Mouse (Mus musculus) forebrain, embryonic 13.5 days (tissue): ENCODE measurements around the gene Swt1. TPM values are rescaled to one million over a fixed set of nuclear protein-coding genes. Genes with fewer than 3 reads are reported as not detected.
"Not testable (repeated sequence)": the region's sequence is repeated elsewhere in the genome, so short reads cannot be mapped to it uniquely, and the experiment has no call there.

Experiments
- ATAC-seq: fragments of 200-750 bp; cut with Nextera tagmentation; 2 replicates; pipeline ENCODE4 v1.8.0; 2017
- H3K27ac ChIP-seq: fragments of 300-500 bp; sonication (generic); 2 replicates; pipeline ENCODE4 v1.5.1; 2015; ENCODE audit warnings: inconsistent platforms, mild to moderate bottlenecking, moderate library complexity
- H3K27me3 ChIP-seq: fragments of 300-500 bp; sonication (generic); 2 replicates; pipeline ENCODE4 v1.6.1; 2015; ENCODE audit warnings: mild to moderate bottlenecking, inconsistent platforms
- H3K36me3 ChIP-seq: fragments of 300-500 bp; sonication (generic); 2 replicates; pipeline ENCODE4 v1.6.1; 2015; ENCODE audit warnings: mild to moderate bottlenecking, inconsistent platforms; ENCODE audit not compliant: poor library complexity, severe bottlenecking
- H3K4me1 ChIP-seq: fragments of 300-500 bp; sonication (generic); 2 replicates; pipeline ENCODE4 v1.6.1; 2015; ENCODE audit warnings: inconsistent platforms
- H3K4me2 ChIP-seq: fragments of 300-500 bp; sonication (generic); 2 replicates; pipeline ENCODE4 v1.6.1; 2015; ENCODE audit warnings: inconsistent platforms, mild to moderate bottlenecking, moderate library complexity
- H3K4me3 ChIP-seq: fragments of 300-500 bp; sonication (generic); 2 replicates; pipeline ENCODE4 v1.5.1; 2015; ENCODE audit warnings: mild to moderate bottlenecking, inconsistent platforms
- H3K9ac ChIP-seq: fragments of 300-500 bp; sonication (generic); 2 replicates; pipeline ENCODE4 v1.6.1; 2015; ENCODE audit warnings: mild to moderate bottlenecking, inconsistent platforms
- H3K9me3 ChIP-seq: fragments of 300-500 bp; sonication (generic); replicated peaks from 2 replicates; pipeline ENCODE4 v1.6.1; 2016; ENCODE audit warnings: inconsistent platforms
- WGBS: fragments of 180-500 bp; shearing (Covaris S2); methylation state at CpG from one replicate; pipeline ENCODE4 v1.1.7; 2015; 5-methylcytosine and 5-hydroxymethylcytosine counted together
- polyA plus RNA-seq: library from polyadenylated mRNA; unstranded; fragments of >200 nt; fragmentation: Nextera tagmentation; extraction: Ambion mirVana; gene quantifications from 2 replicates; pipeline ENCODE4 v1.2.1, GENCODE M21; 2015

Gene Swt1
- 26.9 and 30.0 TPM in 2 replicates for polyA plus RNA-seq

DNA sequence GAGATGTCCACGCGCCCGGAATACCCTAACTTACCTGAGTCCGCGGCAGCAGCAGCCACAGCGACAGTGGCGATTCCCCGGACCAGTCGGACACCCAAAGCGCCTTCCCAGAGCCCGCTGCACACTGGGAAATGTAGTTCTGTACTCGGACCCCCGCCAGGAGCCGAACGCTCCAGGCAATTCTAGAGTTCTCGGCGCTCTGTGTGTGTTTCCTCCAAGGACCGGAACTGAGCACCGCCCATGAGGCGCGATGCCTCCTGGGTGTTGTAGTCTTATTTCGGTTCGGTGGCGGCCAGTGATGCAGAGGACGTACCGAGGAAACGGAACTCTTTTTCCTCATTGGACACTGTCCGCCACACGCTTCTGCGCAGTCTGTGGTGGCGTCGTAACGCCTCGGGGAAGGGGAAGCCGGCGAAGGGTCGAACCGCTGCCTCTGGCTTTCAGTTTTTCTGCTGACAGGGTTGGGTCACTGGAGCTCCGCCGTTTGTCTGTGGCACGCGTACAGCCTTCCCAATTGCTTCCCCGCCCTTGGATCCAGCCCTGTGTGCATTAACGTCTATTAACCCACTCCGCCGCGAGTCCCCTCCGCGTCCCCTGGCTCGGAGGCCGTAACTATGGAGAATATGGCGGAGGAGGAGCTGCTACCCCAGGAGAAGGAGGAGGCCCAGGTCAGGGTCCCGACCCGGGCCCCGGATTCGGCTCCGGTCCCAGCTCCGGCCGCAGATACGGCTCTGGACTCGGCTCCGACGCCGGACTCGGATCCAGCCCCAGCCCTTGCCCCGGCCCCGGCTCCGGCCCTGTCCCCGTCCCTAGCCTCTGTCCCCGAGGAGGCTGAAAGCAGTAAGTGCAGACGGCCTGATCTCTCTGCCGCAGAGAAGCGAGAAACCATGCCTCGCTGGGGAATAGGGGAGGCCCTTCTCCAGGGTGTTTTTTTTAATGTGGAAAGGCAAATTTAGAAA, at the start of gene Swt1, which contains the start of gene Trmt1l:
Swt1 (minus strand) TSS at position 193 of the 959 bp plus-strand sequence.
Trmt1l (plus strand) TSS at position 280 of the 959 bp plus-strand sequence.
- peak within 1 kb of the TSS; percentile 96 for H3K27ac ChIP-seq
- peaks cover under 1% of the 10 kb centered on the region; the same call in 1 of the 2 replicates for H3K36me3 ChIP-seq
- no peaks in the 10 kb centered on the region for H3K9me3 ChIP-seq
- peak within 1 kb of the TSS; percentile 94 for H3K4me3 ChIP-seq
- ATAC-seq, result peak; percentile 99
- peak within 1 kb of the TSS; percentile 94 for H3K9ac ChIP-seq
- H3K4me1 ChIP-seq, result peaks cover 19% of the 10 kb centered on the region
- H3K4me2 ChIP-seq, result peak within 1 kb of the TSS; percentile 73
- no peaks in the 10 kb centered on the region for H3K27me3 ChIP-seq
- WGBS, result under 1% methylated on average over 73 of the region's 74 CpGs

DNA sequence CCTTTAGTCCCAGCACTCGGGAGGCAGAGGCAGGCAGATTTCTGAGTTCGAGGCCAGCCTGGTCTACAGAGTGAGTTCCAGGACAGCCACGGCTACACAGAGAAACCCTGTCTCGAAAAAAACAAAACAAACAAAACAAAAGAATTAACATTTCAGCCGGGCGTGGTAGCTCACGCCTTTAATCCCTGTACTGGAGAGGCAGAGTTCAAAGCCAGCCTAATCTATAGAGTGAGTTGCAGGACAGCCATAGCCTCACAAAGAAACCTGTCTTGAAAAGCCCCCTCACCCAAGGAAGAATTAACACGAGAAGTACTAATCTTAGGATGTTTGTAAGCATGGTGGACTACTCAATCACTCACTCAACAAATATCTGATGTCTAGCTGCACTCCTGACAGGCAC, 44.1 kb upstream of the Swt1 start:
- H3K27ac ChIP-seq, H3K4me1 ChIP-seq, H3K4me3 ChIP-seq, H3K9me3 ChIP-seq, H3K4me2 ChIP-seq, ATAC-seq, H3K27me3 ChIP-seq, H3K9ac ChIP-seq: not testable (repeated sequence)
- peaks cover 76% of the 10 kb centered on the region for H3K36me3 ChIP-seq
- 86% methylated on average over 8 of the region's 8 CpGs for WGBS

DNA sequence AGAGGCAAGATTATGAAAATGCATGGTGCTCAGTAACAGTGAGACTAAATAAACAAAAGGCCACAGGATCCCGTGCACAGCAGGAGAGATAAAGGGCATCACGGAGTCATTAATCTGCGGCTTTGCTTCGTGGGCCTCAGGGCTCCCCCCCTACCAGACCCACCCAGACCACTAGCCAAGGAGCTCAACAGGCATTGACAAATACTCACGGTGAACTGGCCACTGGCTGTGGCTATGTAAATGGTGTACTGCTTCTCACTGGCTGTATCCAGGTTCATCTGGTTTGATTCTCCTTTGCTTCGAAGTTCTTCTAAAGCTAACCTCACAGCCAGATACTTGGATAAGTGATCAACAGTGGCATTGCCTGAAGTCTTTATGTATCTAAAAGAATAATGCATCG, 43.2 kb upstream of the Swt1 start:
- no peak overlapping the region for H3K27ac ChIP-seq
- 55% methylated on average over 7 of the region's 7 CpGs for WGBS
- ATAC-seq, result no peak
- no peak overlapping the region for H3K4me3 ChIP-seq
- no peaks in the 10 kb centered on the region for H3K9me3 ChIP-seq
- H3K9ac ChIP-seq, result no peak overlapping the region
- peaks cover 73% of the 10 kb centered on the region for H3K36me3 ChIP-seq
- no peaks in the 10 kb centered on the region for H3K27me3 ChIP-seq
- no peaks in the 10 kb centered on the region for H3K4me1 ChIP-seq
- H3K4me2 ChIP-seq, result no peak overlapping the region

DNA sequence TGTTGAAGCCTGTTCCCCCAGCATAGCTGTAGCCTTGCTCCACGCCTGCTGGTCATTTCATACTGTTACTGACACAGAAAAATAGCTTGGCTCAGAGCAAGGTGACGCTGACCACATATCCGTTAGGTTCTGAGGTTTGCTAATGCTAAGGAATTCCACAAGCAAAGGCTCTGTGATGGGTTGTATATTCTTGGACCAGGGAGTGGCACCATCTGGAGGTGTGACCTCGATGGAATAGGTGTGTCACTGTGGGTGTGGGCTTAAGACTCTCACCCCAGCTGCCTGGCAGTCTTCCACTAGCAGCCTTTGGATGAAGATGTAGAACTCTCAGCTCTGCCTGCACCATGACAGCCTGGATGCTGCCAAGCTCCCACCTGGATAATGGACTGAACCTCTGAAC, 38.3 kb upstream of the Swt1 start:
- Histone ChIP-seq H3K27ac (no peak overlapping the region), H3K36me3 (peaks cover 35% of the 10 kb centered on the region), H3K4me3 (no peak overlapping the region), H3K27me3 (no peaks in the 10 kb centered on the region), H3K4me2 (no peak overlapping the region), H3K9ac (no peak overlapping the region), H3K4me1 (no peaks in the 10 kb centered on the region), H3K9me3 (no peaks in the 10 kb centered on the region)
- WGBS, result 90% methylated on average over 4 of the region's 4 CpGs
- no peak for ATAC-seq

DNA sequence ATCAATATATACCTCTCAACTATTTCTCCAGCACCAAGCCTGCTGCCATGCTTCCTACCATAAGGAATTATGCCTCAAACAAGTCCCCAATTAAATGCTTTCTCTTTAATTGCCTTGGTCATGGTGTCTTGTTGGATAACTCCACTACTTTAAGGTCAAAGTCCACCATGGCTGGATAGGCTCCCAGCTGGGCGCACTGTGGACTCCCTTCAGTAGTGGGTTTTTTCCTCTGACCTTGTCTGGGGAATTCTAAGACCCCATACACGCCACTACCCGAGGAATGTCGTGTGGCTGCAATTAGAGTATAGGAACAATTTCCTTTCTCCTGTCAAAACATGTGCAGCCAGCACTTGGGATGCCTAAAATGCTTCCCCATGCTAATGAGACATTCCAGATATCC, 36.7 kb upstream of the Swt1 start:
- H3K4me3 ChIP-seq, result no peak overlapping the region
- H3K36me3 ChIP-seq, result peaks cover 39% of the 10 kb centered on the region
- H3K4me2 ChIP-seq, result no peak overlapping the region
- no peaks in the 10 kb centered on the region for H3K4me1 ChIP-seq
- WGBS, result 67% methylated on average over 4 of the region's 4 CpGs
- ATAC-seq, result no peak
- H3K27ac ChIP-seq, result no peak overlapping the region
- H3K9ac ChIP-seq, result no peak overlapping the region
- H3K9me3 ChIP-seq, result no peaks in the 10 kb centered on the region
- H3K27me3 ChIP-seq, result no peaks in the 10 kb centered on the region

DNA sequence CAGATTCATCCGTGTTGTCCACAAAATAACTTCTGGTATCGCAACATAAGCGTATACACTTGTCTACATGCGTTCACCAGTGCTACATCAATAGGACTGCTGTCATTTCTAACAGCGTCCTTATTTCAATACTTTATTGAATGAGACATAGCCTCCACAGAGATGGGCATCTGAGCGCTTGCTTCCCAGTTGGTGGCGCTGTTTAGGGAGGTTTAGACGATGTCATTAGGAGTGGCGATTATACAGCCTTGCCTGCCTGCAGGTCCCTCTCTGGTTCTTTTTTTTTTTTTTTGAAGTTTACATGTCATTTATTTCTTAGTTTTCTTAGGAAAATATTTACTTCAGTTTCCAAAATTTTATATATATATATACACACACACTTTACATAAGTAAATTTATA, 33.0 kb upstream of the Swt1 start:
- Histone ChIP-seq H3K4me2 (no peak overlapping the region), H3K9me3 (no peaks in the 10 kb centered on the region), H3K36me3 (peaks cover 52% of the 10 kb centered on the region), H3K9ac (no peak overlapping the region), H3K27me3 (no peaks in the 10 kb centered on the region), H3K27ac (no peak overlapping the region), H3K4me3 (no peak overlapping the region), H3K4me1 (no peaks in the 10 kb centered on the region)
- no peak; the same call in 1 of the 2 replicates for ATAC-seq
- WGBS, result 70% methylated on average over 9 of the region's 9 CpGs

DNA sequence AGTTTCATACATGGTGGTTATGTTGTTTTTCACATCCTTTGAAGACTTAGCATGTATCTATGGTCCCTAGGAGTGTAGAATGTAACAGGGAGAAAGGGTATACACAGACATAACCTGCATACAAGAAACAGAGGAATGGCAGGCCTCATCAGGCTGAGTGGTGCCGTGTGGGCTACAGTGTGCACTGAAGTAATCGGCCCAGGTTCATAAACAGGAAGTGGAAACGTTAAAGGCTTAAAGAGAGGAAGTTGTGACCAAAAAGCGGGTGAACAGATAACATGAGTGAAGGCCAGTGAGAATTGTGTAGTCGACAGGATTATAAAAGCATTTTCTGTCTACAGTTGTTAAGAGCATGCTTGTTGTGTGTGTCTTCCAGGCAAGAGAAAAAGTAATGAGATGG, 28.8 kb upstream of the Swt1 start:
- no peak overlapping the region for H3K4me3 ChIP-seq
- H3K9ac ChIP-seq, result no peak overlapping the region
- no peaks in the 10 kb centered on the region for H3K9me3 ChIP-seq
- no peaks in the 10 kb centered on the region for H3K4me1 ChIP-seq
- H3K27me3 ChIP-seq, result no peaks in the 10 kb centered on the region
- ATAC-seq, result no peak
- H3K36me3 ChIP-seq, result peaks cover 76% of the 10 kb centered on the region
- 92% methylated on average over 5 of the region's 5 CpGs for WGBS
- no peak overlapping the region for H3K27ac ChIP-seq
- no peak overlapping the region for H3K4me2 ChIP-seq

DNA sequence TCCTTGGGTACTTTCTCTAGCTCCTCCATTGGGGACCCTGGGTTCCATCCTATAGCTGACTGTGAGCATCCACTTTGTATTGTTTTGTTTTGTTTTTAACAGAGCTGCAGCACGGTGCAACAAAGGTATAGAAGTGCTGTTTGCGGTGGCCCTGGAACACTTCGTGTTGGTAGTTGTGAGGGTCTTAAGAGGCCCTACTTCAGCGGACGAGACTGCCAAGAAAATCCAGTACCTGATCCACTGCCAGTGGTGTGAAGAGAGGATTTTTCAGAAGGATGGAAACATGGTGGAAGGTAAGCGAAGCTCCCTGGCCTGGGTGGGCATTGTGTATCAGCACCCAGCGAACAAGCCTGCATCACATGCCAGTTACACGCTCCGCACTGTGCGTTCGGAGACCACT, 23.7 kb upstream of the Swt1 start:
- peaks cover 81% of the 10 kb centered on the region for H3K36me3 ChIP-seq
- no peaks in the 10 kb centered on the region for H3K9me3 ChIP-seq
- no peak overlapping the region for H3K4me2 ChIP-seq
- H3K27me3 ChIP-seq, result no peaks in the 10 kb centered on the region
- H3K4me3 ChIP-seq, result no peak overlapping the region
- H3K4me1 ChIP-seq, result no peaks in the 10 kb centered on the region
- no peak overlapping the region for H3K27ac ChIP-seq
- no peak for ATAC-seq
- no peak overlapping the region for H3K9ac ChIP-seq
- 96% methylated on average over 11 of the region's 11 CpGs for WGBS

DNA sequence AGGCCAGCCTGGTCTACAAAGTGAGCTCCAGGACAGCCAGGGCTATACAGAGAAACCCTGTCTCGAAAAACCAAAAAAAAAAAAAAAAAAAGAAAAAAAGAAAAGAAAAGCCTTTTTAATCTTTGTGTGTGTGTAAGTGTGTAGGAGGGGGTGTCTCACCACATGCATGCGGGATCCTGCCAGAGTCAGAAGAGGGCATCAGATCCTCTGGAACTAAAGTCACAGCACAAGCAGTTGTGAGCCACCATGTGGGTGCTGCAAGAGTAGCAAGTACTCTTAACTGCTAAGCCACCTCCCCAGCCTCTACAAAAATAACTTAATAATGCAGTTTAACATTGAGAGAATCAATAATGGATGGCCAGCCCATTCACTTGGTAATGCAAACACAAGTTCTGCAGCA, 22.6 kb upstream of the Swt1 start:
- no peak overlapping the region for H3K9ac ChIP-seq
- no peaks in the 10 kb centered on the region for H3K27me3 ChIP-seq
- no peak overlapping the region for H3K4me2 ChIP-seq
- H3K4me3 ChIP-seq, result no peak overlapping the region
- no peak overlapping the region for H3K27ac ChIP-seq
- WGBS, result 84% methylated on average over 2 of the region's 2 CpGs
- peaks cover 83% of the 10 kb centered on the region for H3K36me3 ChIP-seq
- no peaks in the 10 kb centered on the region for H3K9me3 ChIP-seq
- H3K4me1 ChIP-seq, result no peaks in the 10 kb centered on the region
- ATAC-seq, result no peak

DNA sequence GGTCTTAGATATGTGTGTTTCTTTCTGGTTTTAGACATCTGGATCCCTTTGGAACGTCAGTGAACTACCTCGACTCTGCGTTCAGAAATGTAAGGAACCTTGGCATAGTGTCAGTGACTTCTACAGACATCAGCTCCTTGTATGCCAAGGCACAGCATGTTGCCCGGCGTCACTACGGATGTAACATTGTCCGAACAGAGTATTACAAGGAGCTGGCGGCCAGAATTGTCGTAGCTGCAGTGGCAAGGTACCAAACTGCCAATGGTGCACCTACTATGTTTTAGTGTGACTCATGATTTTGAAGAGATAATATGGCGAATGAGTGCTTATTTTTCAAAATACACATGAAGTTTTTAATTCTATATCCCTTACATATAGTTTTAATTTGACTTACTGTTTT, 21.6 kb upstream of the Swt1 start:
- Histone ChIP-seq H3K9ac (no peak overlapping the region), H3K4me1 (no peaks in the 10 kb centered on the region), H3K4me3 (no peak overlapping the region), H3K9me3 (no peaks in the 10 kb centered on the region), H3K27ac (no peak overlapping the region), H3K27me3 (no peaks in the 10 kb centered on the region), H3K4me2 (no peak overlapping the region), H3K36me3 (peaks cover 88% of the 10 kb centered on the region)
- no peak for ATAC-seq
- 97% methylated on average over 10 of the region's 10 CpGs for WGBS

DNA sequence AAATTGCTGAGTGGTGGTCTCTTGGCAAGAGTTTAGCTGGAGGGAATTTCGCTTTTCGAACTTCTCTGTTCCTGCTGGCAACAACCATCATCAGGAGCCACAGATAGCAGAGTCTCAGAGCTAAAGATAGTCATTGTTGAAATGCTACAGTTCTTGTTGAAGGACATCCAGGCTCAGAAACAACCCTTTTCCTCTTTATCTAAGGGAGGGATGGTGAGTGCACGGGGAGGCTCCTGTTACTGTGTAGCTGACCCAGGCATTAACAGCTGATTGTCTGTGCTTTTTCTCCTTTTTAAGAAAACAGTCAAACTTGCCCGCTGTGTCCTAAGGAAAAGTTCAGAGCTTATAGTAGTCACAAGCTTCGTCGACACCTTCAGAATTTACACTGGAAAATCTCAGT, 7.2 kb upstream of the Swt1 start:
- no peak overlapping the region for H3K4me3 ChIP-seq
- no peak overlapping the region for H3K4me2 ChIP-seq
- H3K27ac ChIP-seq, result no peak overlapping the region
- no peaks in the 10 kb centered on the region for H3K9me3 ChIP-seq
- no peak for ATAC-seq
- 92% methylated on average over 6 of the region's 6 CpGs for WGBS
- no peak overlapping the region for H3K9ac ChIP-seq
- no peaks in the 10 kb centered on the region for H3K27me3 ChIP-seq
- no peaks in the 10 kb centered on the region for H3K4me1 ChIP-seq
- peaks cover 54% of the 10 kb centered on the region for H3K36me3 ChIP-seq

DNA sequence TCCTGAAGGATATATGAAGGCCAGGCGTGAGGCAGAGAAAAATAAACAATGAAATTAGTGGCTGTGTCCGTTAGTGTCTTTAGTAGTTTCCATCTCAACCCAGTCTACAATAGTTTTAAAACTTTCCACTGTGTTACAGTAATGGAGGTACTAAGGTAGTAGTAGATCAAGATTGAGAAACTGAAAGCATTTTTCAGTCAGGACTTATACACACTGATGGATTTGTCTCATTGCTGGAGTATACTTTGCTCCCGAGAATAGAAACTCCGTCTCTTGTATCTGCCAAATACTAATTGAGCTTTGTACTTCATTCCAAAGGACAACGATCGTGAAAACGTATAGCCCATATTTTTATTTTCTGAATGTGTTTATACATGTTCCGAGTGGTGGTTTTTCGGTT, 1.1 kb upstream of the Swt1 start:
- Histone ChIP-seq H3K9ac (peak overlapping the region; percentile 94), H3K4me1 (peaks cover 19% of the 10 kb centered on the region), H3K9me3 (no peaks in the 10 kb centered on the region), H3K27me3 (no peaks in the 10 kb centered on the region), H3K4me2 (peak overlapping the region; percentile 73), H3K4me3 (peak overlapping the region; percentile 94), H3K36me3 (peaks cover 7% of the 10 kb centered on the region), H3K27ac (peak overlapping the region; percentile 96)
- no peak for ATAC-seq
- 37% methylated on average over 9 of the region's 9 CpGs for WGBS
